Mouse (Mus musculus): ENCODE measurements at regions not wholly inside any gene's neighbourhood (a gene's known extent, or its start where the extent isn't known, plus 50 kb on each side); places are given as distances from the start of the nearest gene placed in this dataset.
"Not testable (repeated sequence)": the region's sequence is repeated elsewhere in the genome, so short reads cannot be mapped to it uniquely, and the experiment has no call there.

DNA sequence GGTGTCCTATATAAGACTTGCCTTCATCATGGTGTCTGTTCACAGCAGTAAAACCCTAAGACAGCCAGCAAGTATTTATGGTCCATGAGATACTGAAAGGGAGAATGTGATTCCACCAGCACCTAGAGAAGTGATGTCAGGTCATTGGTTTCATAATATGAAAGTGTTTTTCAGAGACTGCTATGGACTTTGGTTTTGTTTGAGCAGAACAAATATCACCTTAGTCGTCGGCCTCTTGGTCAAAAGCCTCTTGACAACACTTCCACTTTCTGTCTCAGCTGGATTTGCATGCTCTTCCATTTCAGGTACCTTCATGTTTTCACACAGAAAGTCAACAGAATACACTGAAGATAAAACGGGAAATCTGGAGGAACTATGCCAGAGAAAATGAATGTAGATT, 56.7 kb upstream of the Lrrc8b start:
- DNase-seq = no peak

DNA sequence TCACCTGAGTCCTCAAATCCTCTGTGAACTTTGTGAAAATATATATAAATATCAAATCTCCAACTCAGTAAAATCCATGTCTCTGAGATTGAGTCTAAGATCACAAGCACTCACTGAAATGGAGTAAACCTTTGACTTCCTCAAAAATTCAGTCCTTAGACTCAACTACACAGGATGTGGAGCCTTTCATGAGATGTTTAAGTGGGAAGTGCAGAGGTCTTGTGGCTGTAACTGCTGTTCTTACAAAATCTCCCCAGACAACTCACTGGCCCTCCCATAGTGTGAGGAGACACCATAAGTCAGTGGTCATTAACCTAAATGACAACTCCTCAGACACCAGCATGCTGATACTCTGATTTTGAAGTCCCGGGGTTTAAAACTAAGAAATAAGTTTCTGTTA, 59.2 kb upstream of the Lrrc8b start:
- DNase-seq = not testable (repeated sequence)

DNA sequence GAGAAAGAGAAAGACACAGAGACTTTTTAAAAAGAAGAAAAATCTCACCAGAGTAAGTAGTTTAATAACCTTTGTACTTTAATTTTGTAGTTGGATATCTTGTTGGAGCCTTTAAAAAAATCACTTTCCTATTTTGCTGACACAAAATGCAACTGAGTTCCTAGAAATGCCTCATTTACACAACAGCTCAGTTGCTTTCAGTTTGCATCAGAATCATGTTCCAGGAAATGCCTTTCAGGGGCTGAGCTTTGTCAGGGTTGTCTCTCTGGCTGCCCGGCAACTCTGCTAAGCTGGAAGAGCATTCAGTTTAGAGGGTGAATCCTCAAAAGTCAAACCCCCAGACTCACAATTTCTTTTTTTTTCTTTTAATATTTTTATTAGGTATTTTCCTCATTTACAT, 60.5 kb upstream of the Gbp6 start:
- no peak for DNase-seq

DNA sequence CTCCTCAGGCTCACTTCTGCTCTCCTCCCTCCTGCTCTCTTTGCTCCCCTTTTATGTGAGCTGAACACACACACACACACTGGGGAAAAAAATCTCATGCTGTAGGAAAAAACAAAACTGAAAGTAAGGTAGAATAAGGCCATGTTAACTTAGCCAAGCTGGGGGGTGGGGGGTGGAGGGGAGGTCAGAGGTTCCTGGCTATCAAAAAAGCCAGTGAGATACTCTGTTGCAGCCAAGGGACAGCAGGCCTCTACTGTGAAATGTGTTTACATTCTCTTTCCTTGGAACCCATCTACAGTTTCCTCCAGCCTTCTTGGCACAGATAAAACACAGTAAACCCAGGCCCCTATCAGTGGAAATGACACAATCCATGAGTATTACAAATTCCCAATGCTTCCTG, 53.0 kb upstream of the Gbp6 start:
- peak in 1 of 2 experiments; percentile 32 for DNase-seq

DNA sequence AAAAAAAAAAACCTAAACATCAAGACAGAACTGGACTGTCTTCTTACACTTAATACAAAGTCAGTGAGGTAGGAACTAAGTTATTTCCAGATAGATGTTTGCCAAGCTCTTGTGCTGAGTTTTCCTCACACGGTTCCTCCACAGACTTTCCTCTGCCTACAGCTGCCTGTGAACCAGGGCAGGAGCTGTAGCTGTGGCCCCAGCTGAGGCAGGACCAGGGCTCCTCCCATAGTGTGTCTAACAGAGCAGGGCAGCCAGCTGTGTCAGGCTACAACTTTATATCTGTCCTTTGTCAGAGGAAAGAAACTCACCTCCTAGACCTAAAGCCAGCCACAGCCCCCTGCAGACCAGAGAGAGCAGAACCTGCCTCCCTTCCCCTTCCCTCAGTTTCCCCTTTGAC, 52.5 kb upstream of the Gbp6 start:
- DNase-seq = not testable (repeated sequence)

DNA sequence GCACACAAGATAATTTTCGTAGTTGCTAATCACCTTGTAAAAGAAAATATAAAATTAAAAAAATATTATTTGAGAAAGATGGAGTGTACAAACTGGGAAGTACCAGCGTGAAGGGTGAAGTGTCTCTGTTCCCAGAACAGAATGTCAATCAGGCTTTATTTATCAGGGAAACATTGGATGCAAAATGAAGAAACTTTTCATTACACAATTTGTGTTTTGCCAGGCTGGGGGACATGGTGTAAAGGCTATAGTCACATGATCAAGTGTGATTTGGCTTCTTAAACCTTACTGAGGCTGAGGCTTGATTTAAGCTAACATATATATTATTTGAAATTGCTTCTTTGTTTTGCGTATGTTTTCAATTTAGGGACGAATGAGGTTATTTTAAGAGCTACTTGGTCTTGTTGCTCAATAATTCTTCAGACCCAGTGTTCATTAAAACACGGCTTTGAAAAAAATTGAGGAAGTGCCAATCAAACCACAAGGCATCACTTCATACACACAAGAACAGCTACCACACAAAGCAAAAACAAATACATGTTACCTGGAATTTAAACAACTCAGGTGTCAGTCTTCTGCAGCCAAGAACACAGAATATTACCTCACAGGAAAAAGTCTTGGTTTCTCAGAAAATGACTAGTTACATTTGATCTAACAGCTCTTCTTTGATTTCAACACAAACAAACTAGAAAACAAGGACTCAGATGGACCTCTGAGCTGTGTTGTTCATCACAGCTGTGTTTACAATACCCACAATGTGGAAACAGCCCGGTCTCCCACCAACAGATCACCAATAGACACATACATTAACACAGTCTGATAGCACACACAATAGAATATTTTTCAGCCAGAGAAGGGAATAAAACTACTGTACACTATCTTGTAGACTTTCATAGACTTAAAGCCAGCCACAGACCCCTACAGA, 51.6 kb upstream of the Gbp6 start:
- DNase-seq = no peak

DNA sequence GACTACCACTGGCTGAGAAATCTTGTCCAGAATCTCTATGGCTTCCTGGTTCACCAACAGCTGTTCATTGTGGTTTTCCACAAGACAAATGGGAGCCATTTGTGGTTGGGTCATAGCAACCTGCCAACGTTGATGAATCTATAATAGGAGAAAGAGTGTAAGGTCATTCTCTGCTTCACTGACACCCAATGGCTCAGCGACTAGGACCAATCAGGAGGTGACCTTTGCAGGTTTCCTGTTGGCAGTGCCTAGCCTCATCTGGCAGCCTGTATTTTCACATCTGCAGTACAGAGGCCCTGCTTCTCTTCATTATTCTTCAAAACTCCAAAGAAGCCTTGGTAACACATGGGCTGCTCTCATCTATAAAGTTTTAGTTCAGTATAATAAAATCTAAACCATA, 50.3 kb upstream of the Gbp6 start:
- not testable (repeated sequence) for DNase-seq
